Mouse (Mus musculus) v-Abl transformed pro-B cells (cell line): ENCODE data around the gene Olfr1102.

Source experiments
- in situ Hi-C, 2 experiments: fragments of 400-800 bp; cut with MboI; formaldehyde crosslinking; loops; one replicate each; pipeline ENCODE4 v1.15.1; 2025; ENCODE audit not compliant: unreplicated experiment in 2 of 2

The Olfr1102 gene

DNA sequence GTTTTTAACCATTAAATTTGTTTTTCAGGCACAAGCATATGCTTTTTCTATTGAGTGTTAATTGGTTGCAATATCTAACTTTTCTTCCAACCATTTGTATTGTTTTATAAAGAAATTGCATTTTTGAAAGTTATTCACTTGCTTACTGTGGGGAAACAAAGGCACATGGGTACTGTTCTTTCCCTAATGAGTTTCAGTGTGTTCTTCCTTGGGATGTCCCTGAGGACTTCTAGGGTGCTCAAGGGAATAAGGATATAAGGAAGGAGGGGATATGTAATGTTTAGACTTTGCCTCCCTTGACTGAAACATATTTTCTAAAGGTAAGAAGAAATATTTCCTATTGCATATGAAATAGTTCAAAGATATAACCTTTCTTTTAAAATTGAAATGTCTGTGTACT is at the start of gene Olfr1102:
TSS of gene Olfr1102 (plus strand) at position 301 of the 400 bp plus-strand sequence.
- in situ Hi-C loops = no loop called here

DNA sequence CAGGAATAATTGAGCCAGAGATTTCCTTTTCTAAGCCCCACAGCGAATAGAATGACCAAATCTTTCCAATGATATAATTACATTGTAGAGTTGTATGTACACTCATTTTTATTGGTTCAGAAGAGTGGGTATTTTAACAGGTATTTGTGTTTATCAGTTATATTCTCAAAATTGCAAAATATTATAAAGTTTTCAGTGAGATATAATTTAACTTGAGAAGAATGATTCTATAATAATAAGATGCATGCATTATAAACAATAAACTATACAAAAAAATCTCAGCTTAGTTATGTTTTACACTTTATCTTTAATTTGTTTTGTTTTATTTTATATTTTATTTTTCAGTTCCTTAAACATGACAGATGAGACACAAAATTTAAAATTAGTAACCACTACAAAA is 37.6 kb upstream of the Olfr1102 start, which contains the start of gene Olfr1099:
TSS of gene Olfr1099 (minus strand) at position 101 of the 400 bp plus-strand sequence.
- in situ Hi-C loops = no loop called here

DNA sequence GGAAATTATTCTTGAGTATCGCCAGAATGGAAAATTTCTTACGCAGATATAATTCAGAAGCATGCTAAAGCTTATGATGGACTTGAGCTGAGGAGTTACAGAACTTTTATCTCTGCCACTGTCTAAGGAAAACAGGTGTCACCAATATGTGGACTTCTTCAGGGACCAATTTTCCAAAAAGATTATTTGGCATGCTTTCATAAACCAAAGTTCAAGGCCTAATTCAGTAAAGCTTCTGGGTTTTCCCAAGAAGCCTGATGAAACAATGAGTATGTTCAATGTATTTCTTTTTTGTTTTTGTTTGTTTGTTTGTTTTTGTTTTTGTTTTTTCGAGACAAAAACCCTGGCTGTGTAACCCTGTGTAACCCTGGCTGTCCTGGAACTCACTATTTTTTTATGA is 18.3 kb upstream of the Olfr1102 start, which contains the start of gene Olfr1100:
TSS of gene Olfr1100 (minus strand) at position 101 of the 400 bp plus-strand sequence.
- in situ Hi-C loops = no loop called here

DNA sequence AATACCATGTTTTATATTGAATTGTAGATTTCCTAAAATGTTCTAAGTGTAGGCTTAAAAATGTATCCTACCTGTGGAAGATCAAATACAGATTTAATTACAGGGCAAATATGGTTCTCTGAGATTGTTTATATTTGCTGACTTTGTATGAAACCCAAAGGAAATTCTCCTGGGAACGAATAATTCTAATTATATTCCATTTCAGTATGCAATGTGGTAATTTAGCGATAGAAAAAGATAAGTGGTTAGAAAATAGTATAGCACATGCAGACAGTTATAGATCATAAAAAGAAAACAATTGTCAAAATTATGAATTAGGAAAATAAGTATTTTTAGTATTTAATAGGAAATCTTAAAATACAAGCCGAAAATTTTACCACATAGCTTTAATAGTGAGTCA is 7.1 kb upstream of the Olfr1102 start, which contains the start of gene Olfr1101:
TSS of gene Olfr1101 (minus strand) at position 101 of the 400 bp plus-strand sequence.
- in situ Hi-C loops = no loop called here

DNA sequence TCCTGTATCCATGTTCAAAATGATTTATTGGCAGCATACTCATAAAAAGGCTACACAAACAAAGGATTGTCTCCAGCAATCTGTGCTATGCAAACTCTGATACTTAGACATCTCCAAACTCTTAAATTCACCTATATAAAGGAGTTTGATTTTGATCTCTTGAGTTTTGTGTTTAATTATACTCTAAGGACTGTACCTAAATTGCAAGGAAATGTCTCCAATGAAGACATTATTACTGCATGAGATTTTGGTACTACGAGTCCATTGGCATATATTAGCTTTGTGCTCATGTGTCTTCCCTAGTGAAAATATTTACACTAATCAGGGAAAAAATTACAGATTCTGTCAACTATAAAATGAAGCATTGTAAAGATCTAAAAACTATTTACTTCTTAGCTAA is 28.8 kb downstream of the Olfr1102 start, which contains the start of gene Olfr1104:
TSS of gene Olfr1104 (minus strand) at position 101 of the 400 bp plus-strand sequence.
- in situ Hi-C loops = no loop called here

DNA sequence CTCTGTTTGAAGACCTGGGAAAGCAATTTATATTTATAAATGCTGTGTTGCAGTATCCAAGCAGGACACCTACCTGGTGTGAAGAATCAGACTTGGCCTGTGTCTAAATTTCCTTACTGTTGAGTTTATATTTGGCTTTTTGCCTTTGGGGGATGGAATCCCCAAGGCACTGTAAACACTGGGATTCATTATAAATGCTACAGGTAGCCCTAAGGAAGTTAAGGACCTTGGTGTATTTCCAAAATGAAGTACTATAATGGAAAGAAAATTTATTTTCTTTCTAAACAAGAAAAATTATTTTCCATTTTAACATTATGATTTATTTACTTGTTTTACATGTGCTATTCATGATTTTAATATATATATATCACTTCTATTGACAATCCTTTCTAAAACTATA is 38.2 kb downstream of the Olfr1102 start, which contains the start of gene Olfr1105:
TSS of gene Olfr1105 (minus strand) at position 101 of the 400 bp plus-strand sequence.
- in situ Hi-C loops = no loop called here

DNA sequence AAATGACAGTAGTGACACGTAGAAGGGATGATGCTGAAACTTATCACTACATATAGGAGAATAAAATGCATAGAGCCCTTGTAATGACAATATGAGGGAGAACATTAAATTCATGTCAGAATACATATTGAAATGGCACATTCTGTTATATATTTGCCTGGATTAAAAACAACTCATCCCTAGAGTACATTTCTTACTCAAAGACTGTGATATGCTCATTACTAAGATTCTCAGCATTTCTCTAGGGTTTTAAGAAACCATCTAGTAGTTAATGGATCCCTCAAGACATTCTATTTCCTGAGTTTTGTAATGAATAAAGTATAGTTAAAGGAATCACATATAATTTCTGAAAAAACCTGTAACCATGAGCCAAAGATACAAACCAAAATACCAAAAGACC is 54.0 kb downstream of the Olfr1102 start, which contains the start of gene Olfr1106:
TSS of gene Olfr1106 (minus strand) at position 101 of the 400 bp plus-strand sequence.
- in situ Hi-C loops = no loop called here
